Mouse (Mus musculus): ENCODE data around the gene Gm9913. TPM values are rescaled to one million over a fixed set of nuclear protein-coding genes. Genes with fewer than 3 reads are reported as not detected.
A peak's percentile ranks its signal among the peaks of the same experiment; 100 is the strongest.

Gm9913 gene
- polyA plus RNA-seq, 1 experiment = 0.06 TPM

DNA sequence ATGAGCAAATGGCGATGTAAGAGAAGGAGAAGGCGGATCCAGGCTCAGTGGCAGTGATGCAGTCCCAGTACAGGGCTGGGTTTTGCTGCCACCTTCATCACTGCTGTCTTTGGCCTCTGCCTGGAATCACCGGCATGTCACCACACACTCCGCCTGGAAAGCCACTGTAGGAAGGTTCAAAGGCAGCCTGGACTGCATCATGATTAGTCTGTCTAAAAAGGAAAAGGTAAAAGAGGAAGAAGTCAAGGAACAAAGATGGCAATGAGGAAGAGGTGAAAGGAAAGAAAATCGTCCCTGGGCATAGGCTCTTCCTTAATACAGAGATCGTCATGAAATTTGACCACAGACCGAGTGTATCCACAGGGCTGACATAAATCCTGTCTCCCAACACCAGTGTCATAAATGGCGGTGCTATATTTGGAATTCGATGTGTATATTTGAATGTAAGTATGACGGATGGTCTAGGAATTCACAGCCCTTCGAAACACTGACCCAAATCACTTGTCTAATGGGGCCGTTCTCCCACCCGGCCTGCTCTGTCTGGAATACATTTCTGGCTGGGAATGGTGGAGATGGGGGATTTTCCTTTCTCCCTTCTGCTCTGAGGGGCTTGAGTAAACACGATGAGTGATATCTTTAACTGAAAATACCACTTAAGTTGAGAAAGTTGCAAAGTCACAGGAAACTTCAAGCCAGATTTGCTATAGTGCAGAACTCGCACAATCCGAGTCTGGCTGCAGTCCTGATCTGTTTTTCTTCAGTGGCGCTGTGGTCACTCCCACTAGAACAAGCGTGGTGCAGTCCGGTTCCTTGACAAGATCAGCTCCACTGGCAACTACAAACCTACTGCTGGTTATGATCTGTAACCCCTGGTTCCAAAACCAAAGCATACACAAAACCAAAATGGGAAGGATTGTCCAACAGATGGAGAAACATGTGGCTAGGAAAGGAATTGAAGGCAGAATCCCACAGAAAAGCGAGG, 9.8 kb upstream of the Gm9913 start:
- H3K36me3 ChIP-seq (ENCODE audit: control insufficient read depth, insufficient read depth, low read length) = no peaks in the 10 kb centered on the region
- no peak for TF ChIP-seq POLR2A (IDR thresholded peaks at IDR 0.05; ENCODE audit: low read depth, low read length)
- no peak for TF ChIP-seq CTCF (conservative IDR thresholded peaks at IDR 0.05; ENCODE audit: insufficient read depth, insufficient read length, low read depth, low read length)
- H3K27ac ChIP-seq (ENCODE audit: insufficient read depth, low read depth, low read length) = no peak overlapping the region
- no peak for DNase-seq
- WGBS = 82% methylated on average over 20 of the region's 20 CpGs
- H3K27me3 ChIP-seq (replicated peaks; ENCODE audit: control insufficient read depth, insufficient read depth, low read length) = no peaks in the 10 kb centered on the region
- no peaks in the 10 kb centered on the region for H3K4me1 ChIP-seq (ENCODE audit: control insufficient read depth, insufficient read depth, low read length)
- no peak overlapping the region for H3K4me3 ChIP-seq (ENCODE audit: insufficient read depth, low read depth, low read length)

DNA sequence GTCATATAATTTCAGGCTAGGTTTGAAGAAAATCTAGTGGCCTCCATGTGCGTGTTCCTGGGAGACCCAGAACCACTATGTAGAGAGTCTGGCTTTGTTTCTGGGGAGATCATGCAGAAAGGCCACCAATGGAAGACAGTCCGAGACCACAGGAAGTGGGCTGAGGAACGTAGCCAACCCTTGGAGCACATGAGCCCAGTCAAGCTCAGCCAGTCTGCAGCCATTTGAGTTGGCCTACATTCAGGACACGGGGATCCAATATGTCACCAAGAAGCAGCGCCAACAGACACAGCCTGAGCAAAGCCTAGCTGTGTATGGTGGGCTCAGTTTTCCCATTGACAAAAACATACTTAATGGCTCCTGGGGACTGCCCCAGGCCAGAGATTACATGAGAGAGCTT, 8.2 kb upstream of the Gm9913 start:
- H3K4me3 ChIP-seq (ENCODE audit: insufficient read depth, low read depth, low read length) = no peak overlapping the region
- 80% methylated on average over 5 of the region's 5 CpGs for WGBS
- H3K4me1 ChIP-seq (ENCODE audit: control insufficient read depth, insufficient read depth, low read length) = no peaks in the 10 kb centered on the region
- DNase-seq = peak; percentile 39
- H3K36me3 ChIP-seq (ENCODE audit: control insufficient read depth, insufficient read depth, low read length) = no peaks in the 10 kb centered on the region
- TF ChIP-seq CTCF (conservative IDR thresholded peaks at IDR 0.05; ENCODE audit: insufficient read depth, insufficient read length, low read depth, low read length) = no peak
- no peak for TF ChIP-seq POLR2A (IDR thresholded peaks at IDR 0.05; ENCODE audit: low read depth, low read length)
- no peak overlapping the region for H3K27ac ChIP-seq (ENCODE audit: insufficient read depth, low read depth, low read length)
- no peaks in the 10 kb centered on the region for H3K27me3 ChIP-seq (replicated peaks; ENCODE audit: control insufficient read depth, insufficient read depth, low read length)

DNA sequence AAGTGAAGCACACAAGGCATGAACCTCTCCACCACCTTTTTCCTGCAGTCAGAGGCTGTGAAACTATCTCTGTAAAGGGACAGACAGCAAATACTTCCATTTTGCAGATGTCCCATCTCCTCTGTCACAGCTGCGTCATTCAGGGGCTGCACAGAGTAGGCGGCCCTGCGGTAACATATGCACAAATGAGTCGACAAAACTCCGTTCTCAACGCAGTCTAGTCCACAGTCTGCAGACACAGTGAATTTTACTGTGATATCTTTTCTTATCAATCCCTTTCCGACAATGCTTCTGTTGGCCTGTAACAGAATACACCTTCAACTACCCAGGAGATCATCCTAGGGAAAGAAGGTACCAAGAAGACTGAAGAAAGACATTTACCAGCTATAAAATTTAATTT, 6.7 kb upstream of the Gm9913 start:
- DNase-seq = no peak
- TF ChIP-seq POLR2A (IDR thresholded peaks at IDR 0.05; ENCODE audit: low read depth, low read length) (no peak), CTCF (conservative IDR thresholded peaks at IDR 0.05; ENCODE audit: insufficient read depth, insufficient read length, low read depth, low read length) (no peak)
- no peak overlapping the region for H3K4me3 ChIP-seq (ENCODE audit: insufficient read depth, low read depth, low read length)
- H3K4me1 ChIP-seq (ENCODE audit: control insufficient read depth, insufficient read depth, low read length) = no peaks in the 10 kb centered on the region
- no peaks in the 10 kb centered on the region for H3K36me3 ChIP-seq (ENCODE audit: control insufficient read depth, insufficient read depth, low read length)
- no peaks in the 10 kb centered on the region for H3K27me3 ChIP-seq (replicated peaks; ENCODE audit: control insufficient read depth, insufficient read depth, low read length)
- H3K27ac ChIP-seq (ENCODE audit: insufficient read depth, low read depth, low read length) = no peak overlapping the region
- 94% methylated on average over 7 of the region's 7 CpGs for WGBS

DNA sequence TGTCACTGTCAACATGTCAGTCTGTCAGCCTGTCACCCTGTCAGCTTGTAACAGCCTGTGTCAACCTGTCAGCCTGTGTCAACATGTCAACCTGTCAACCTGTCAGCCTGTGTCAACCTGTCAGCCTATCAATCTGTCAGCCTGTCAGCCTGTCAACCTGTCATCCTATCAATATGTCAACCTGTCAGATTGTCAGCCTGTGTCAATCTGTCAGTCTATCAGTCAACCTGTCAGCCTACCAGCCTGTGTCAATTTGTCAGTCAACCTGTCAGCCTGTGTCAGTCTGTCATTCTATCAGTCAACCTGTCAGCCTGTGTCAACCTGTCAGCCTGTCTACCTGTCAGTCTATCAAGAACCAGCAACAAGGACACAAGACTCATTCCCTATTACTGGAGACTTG, 3.4 kb upstream of the Gm9913 start:
- H3K27me3 ChIP-seq (replicated peaks; ENCODE audit: control insufficient read depth, insufficient read depth, low read length) = no peaks in the 10 kb centered on the region
- TF ChIP-seq CTCF (conservative IDR thresholded peaks at IDR 0.05; ENCODE audit: insufficient read depth, insufficient read length, low read depth, low read length) (no peak), POLR2A (IDR thresholded peaks at IDR 0.05; ENCODE audit: low read depth, low read length) (no peak)
- no peak overlapping the region for H3K27ac ChIP-seq (ENCODE audit: insufficient read depth, low read depth, low read length)
- H3K36me3 ChIP-seq (ENCODE audit: control insufficient read depth, insufficient read depth, low read length) = no peaks in the 10 kb centered on the region
- H3K4me1 ChIP-seq (ENCODE audit: control insufficient read depth, insufficient read depth, low read length) = no peaks in the 10 kb centered on the region
- DNase-seq = no peak
- H3K4me3 ChIP-seq (ENCODE audit: insufficient read depth, low read depth, low read length) = no peak overlapping the region

DNA sequence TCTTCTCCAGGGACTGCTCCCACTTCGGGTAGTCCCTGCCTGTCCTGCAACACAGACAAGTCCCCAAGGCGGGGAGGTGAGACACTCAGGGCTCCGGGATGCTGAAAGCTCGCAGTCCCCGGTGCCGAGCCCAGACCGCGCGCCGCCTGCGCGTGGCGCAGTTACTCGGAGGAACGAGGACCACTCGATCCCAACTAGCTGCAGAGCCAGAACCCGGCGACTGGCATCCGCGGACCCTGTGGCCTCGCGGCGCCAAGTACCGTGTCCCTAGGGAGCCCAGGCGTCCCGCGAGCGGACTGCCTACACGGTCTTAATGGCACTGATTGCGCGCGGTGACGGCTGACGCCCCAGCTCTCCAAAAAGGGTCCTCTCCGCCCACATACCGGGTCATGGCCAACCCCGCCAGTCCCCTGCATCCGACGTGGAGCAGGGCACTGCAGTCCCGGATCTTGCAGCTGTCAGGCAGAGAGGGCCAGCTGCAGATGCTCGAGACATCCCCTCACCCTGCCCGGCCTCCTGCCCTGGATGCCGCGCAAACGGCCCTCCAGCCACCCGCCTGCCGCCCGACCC, 942 bp downstream of the Gm9913 start:
- WGBS = under 1% methylated on average over 48 of the region's 48 CpGs
- no peak for TF ChIP-seq POLR2A (IDR thresholded peaks at IDR 0.05; ENCODE audit: low read depth, low read length)
- no peak for TF ChIP-seq CTCF (conservative IDR thresholded peaks at IDR 0.05; ENCODE audit: insufficient read depth, insufficient read length, low read depth, low read length)
- DNase-seq = peak; percentile 37

DNA sequence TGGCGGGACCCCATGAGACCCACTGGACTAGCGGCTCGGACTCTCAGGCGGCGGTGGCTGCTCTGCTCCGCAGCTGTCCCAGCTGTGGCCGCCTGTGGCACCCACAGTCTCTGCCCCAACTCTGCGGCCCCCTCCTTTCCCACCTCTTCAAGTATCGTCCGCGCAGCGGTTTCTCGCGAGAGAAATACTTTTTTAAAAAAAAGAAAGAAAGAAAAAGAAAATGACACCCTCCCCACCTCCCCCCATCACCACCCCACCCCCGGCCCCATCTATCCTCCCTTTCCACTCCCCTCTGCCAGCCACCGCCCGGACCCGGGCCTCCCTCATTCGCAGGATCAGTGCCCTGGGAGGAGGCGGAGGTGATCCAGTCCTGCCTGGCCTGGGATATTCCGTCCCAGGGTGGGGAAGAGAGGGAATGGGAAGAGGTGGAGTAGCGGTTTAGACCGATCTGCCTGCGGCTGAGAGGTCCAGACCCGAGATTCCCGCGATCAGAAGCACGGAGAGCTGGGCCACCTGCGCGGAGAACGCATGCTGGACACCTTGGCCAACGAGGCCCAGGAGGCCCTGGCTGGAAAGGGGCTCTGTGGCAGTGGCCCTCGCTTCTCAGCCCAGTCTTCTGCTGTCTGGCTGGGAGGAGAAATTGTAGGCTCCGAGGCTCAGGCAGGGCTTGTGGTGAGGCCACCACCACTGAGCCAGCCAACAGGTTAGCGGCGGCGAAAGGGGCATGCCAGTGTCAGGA, 1.6 kb downstream of the Gm9913 start:
- 4% methylated on average over 37 of the region's 37 CpGs for WGBS
- Histone ChIP-seq H3K27me3 (replicated peaks; ENCODE audit: control insufficient read depth, insufficient read depth, low read length) (no peaks in the 10 kb centered on the region), H3K4me1 (ENCODE audit: control insufficient read depth, insufficient read depth, low read length) (no peaks in the 10 kb centered on the region), H3K27ac (ENCODE audit: insufficient read depth, low read depth, low read length) (no peak overlapping the region), H3K36me3 (ENCODE audit: control insufficient read depth, insufficient read depth, low read length) (no peaks in the 10 kb centered on the region), H3K4me3 (ENCODE audit: insufficient read depth, low read depth, low read length) (peak overlapping the region; percentile 58)
- TF ChIP-seq POLR2A (IDR thresholded peaks at IDR 0.05; ENCODE audit: low read depth, low read length) = no peak
- TF ChIP-seq CTCF (conservative IDR thresholded peaks at IDR 0.05; ENCODE audit: insufficient read depth, insufficient read length, low read depth, low read length) = no peak
- peak; percentile 38 for DNase-seq

More for the DNA sequence above, 942 bp downstream of the Gm9913 start:
- no peaks in the 10 kb centered on the region for H3K36me3 ChIP-seq (ENCODE audit: control insufficient read depth, insufficient read depth, low read length)
- no peaks in the 10 kb centered on the region for H3K4me1 ChIP-seq (ENCODE audit: control insufficient read depth, insufficient read depth, low read length)
- H3K4me3 ChIP-seq (ENCODE audit: insufficient read depth, low read depth, low read length) = peak overlapping the region; percentile 58
- H3K27ac ChIP-seq (ENCODE audit: insufficient read depth, low read depth, low read length) = no peak overlapping the region
- H3K27me3 ChIP-seq (replicated peaks; ENCODE audit: control insufficient read depth, insufficient read depth, low read length) = no peaks in the 10 kb centered on the region
